Mouse (Mus musculus) cortical plate, adult 2 months (tissue): ENCODE measurements around the gene C730034F03Rik. TPM values are rescaled to one million over a fixed set of nuclear protein-coding genes. Genes with fewer than 3 reads are reported as not detected.
A peak's percentile ranks its signal among the peaks of the same experiment; 100 is the strongest.

Experiments
- H3K27ac ChIP-seq: fragments of 200-500 bp; 2 replicates; pipeline ENCODE4 v1.5.1; 2012; ENCODE audit warnings: low read length, control low read depth, inconsistent platforms; ENCODE audit not compliant: insufficient read depth
- H3K4me1 ChIP-seq: fragments of 200-500 bp; 2 replicates; pipeline ENCODE4 v1.6.1; 2011; ENCODE audit warnings: low read length; ENCODE audit not compliant: control insufficient read depth, insufficient read depth
- H3K4me3 ChIP-seq: fragments of 200-500 bp; 2 replicates; pipeline ENCODE4 v1.5.1; 2011; ENCODE audit warnings: mild to moderate bottlenecking, low read length, control low read depth; ENCODE audit not compliant: insufficient read depth
- CTCF ChIP-seq: fragments of 200-500 bp; IDR thresholded peaks from 2 replicates; pipeline ENCODE4 v1.5.1; 2011; ENCODE audit warnings: mild to moderate bottlenecking, control low read depth, low read length; ENCODE audit not compliant: insufficient read depth; ENCODE audit errors: extremely low read depth
- POLR2A ChIP-seq: fragments of 200-500 bp; IDR thresholded peaks from 2 replicates; pipeline ENCODE4 v1.6.1; 2011; ENCODE audit warnings: mild to moderate bottlenecking, low read length, control low read depth; ENCODE audit not compliant: insufficient read depth; ENCODE audit errors: extremely low read depth
- polyA plus RNA-seq: library from polyadenylated mRNA; depleted of rRNA; stranded (reverse); fragments of >200 nt; gene quantifications from 2 replicates; pipeline ENCODE4 v1.2.3, GENCODE M21; 2012; rRNA removed

Gene C730034F03Rik
- polyA plus RNA-seq, result 2.8 and 3.2 TPM in 2 replicates

GRCm38 (mm10) chr15:89429352-89430221 lies at the start of gene C730034F03Rik, which contains the start of the genes Gm44502 and Chkb:
C730034F03Rik (plus strand) TSS chr15:89429589.
Gm44502 (minus strand) TSS chr15:89429696.
Chkb (minus strand) TSS chr15:89429908.
- Histone ChIP-seq H3K4me3 (peak within 1 kb of the TSS; percentile 84), H3K27ac (peak within 1 kb of the TSS; percentile 93), H3K4me1 (no peaks in the 10 kb centered on the region; the same call in 1 of the 2 replicates)
- TF ChIP-seq POLR2A (peak; percentile 88), CTCF (no peak)

DNA sequence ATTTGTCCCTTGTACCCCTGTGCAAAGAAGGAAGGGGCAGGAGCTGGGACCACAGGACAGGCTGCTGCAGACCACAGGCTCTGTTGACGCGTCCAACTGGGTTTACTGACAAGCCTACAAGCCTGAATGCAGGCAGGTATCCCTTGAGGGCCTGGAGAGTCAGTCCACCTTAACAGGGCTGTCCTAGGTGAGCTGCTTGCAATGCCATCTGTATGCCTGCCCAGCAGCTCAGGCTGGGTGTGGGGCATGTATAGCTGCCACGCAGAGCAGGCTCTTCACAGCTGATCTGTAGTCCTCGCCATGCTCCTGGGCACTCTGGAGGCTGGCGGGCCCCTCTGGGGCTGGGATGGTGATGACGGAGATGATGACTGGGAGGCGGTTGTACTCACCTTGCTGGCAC lies 44.8 kb upstream of the C730034F03Rik start, which contains the start of gene Klhdc7b:
Klhdc7b (plus strand) TSS at position 301 of the 400 bp plus-strand sequence.
- TF ChIP-seq CTCF, result no peak
- Histone ChIP-seq H3K27ac (no peak within 1 kb of the TSS), H3K4me1 (no peaks in the 10 kb centered on the region), H3K4me3 (no peak within 1 kb of the TSS)

DNA sequence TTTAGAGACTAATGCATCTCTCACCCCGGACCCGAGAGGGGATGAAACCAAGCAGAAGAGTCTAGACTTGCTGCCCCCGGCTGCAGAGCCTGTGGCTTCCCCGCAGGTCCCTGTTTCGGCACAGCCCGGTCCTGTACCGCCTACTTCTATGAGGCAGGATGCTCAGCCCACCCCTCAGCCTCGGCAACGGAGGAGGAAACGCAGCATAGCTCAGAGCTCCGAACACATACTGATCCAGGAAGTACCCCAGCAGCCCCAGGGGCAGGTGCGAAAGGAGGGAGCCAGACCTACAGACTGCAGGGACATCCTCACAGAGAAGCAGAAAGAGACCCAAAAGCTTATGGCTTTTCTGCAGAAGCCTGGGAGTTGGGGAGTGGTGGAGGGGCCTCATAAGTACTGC lies 42.3 kb upstream of the C730034F03Rik start:
- Histone ChIP-seq H3K4me3 (no peak overlapping the region), H3K4me1 (no peaks in the 10 kb centered on the region), H3K27ac (no peak overlapping the region)
- TF ChIP-seq CTCF (no peak), POLR2A (no peak)

GRCm38 (mm10) chr15:89390081-89390480 lies 39.3 kb upstream of the C730034F03Rik start:
- H3K4me1 ChIP-seq, result no peaks in the 10 kb centered on the region
- TF ChIP-seq CTCF, result no peak
- TF ChIP-seq POLR2A, result no peak
- no peak overlapping the region for H3K27ac ChIP-seq
- H3K4me3 ChIP-seq, result no peak overlapping the region

DNA sequence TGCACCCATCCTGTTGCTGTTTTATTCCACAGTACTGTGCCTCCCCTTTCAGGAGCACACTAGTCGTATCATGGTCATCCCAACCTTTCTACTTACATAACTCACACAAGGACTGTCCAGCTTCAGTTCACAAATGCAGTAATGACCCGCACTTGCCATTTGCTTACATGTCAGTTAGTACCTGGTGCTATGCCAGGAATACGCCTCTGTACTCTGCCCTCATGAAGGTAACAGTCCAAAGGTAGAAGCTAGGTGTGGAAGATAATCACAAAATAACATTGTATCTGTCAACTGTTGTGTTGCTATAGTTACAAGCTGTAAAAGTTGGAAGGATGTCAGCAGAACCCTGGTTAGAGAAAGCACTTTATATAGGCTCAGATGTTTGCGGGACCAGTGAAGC lies 32.5 kb upstream of the C730034F03Rik start:
- no peak for TF ChIP-seq POLR2A
- TF ChIP-seq CTCF, result no peak
- Histone ChIP-seq H3K27ac (no peak overlapping the region), H3K4me3 (no peak overlapping the region), H3K4me1 (no peaks in the 10 kb centered on the region)

- TF ChIP-seq POLR2A, result no peak
- TF ChIP-seq CTCF, result no peak
- Histone ChIP-seq H3K4me3 (no peak overlapping the region), H3K4me1 (no peaks in the 10 kb centered on the region), H3K27ac (no peak overlapping the region)
Observed at GRCm38 (mm10) chr15:89398146-89398545, 31.2 kb upstream of the C730034F03Rik start.

DNA sequence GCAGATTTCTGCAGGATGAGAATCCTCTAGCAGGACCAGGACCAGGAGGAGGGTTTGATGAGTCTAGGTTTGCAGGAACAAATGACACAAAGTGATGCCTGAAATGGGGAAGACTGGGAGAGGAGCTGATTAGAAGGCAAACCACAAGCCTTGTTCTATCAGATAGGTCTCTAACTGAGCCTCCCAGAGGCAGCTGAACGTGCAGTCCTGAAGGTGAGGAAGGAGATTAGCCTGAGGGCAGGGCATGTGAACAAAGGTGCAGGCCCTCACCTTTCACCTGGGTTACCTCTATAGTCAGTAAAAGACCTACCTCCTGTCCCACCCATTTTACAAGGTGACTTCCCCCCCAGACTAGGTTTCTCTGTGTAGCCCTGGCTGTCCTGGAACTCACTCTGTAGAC lies 29.7 kb upstream of the C730034F03Rik start:
- H3K4me3 ChIP-seq, result no peak overlapping the region
- H3K4me1 ChIP-seq, result no peaks in the 10 kb centered on the region
- TF ChIP-seq POLR2A, result no peak
- TF ChIP-seq CTCF, result no peak
- H3K27ac ChIP-seq, result no peak overlapping the region

GRCm38 (mm10) chr15:89402471-89402870 lies 26.9 kb upstream of the C730034F03Rik start:
- TF ChIP-seq CTCF, result no peak
- TF ChIP-seq POLR2A, result no peak
- Histone ChIP-seq H3K27ac (no peak overlapping the region), H3K4me1 (no peaks in the 10 kb centered on the region), H3K4me3 (no peak overlapping the region)

DNA sequence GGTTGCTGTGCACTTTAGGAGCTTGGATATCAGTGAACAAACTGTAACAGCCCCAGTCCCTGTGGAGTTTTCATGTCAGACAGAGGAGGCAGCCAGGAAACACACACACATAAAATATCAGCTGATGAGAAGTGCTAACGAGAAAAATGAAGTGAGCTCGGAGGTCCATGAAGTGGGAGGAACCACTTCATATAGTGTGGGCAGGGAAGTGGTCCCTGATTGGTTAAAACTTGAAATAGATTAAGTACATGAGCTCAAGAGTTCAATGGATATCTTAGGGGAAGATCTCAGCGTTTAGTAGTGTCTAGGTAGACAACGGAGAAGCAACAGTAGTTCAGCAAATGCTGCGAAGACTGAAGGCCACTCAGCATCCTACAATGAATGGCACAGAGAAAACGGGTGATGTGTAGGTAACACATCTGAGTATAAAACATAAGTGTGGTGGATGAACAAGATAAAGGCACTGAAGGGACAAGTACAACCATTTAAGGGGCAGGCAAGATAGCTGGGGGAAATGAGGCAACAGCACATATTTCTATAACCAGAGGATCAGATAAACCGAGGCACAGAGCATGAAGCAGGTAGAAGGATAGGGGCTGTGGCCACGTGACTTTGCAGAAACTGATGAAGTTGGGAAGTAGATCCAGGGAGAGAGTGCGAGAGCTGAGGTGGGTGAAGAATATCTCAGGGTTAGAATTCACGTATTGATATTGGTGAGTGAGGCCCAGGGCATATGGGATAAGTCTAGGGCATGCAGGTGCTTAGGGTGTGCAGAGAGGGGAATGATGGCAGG lies 24.4 kb upstream of the C730034F03Rik start:
- Histone ChIP-seq H3K27ac (no peak overlapping the region), H3K4me3 (no peak overlapping the region), H3K4me1 (no peaks in the 10 kb centered on the region)
- TF ChIP-seq CTCF (no peak), POLR2A (no peak)
